ENCODE assay signal across 20 mouse cellular contexts in the genomic region with DNA sequence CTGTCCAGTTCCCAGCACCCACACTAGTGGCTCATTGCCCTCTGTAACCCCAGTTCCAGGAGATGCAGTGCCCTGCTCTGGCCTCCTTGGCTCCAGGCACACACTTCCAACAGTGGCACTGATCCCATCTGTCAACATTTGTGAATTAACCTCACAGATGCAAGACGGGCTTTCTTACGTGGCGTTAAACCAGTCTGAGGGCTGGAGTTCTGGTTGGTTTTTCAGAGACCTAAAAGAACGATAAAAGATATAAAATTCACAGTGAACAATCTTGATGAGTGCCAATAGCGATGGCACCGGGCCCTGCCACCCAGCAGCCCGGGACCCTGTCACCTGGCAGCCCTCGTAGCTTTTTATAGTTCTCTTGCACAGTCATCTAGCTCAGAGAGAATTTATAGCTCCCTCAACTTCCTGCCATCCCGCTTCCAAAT. TPM values are rescaled to one million over a fixed set of nuclear protein-coding genes. Genes with fewer than 3 reads are reported as not detected.
DNase-seq lines count a peak whose midpoint lies in the region; ATAC-seq lines count a peak whose summit lies in the region.
"Had no signal": no experiment of that assay in that cellular context is flagged by ENCODE, and none has a peak within 500 bp of the region (broad histone marks: within the 10 kb centered on the region; RNA-seq: fewer than 3 reads in every experiment).

No protein-coding gene starts in this region.

- no peaks in the 10 kb centered on the region for H3K27me3 ChIP-seq in intestine, embryonic 14.5 days (replicated peaks; ENCODE audit: control insufficient read depth, insufficient read depth, low read length)
- H3K27me3 ChIP-seq in intestine, embryonic 15.5 days (replicated peaks): no peaks in the 10 kb centered on the region
- H3K27me3 ChIP-seq: embryonic facial prominence, embryonic 12.5 days; kidney, embryonic 15.5 days; limb, embryonic 13.5 days; midbrain, embryonic 15.5 days had no signal

- H3K36me3 ChIP-seq in intestine, embryonic 14.5 days (ENCODE audit: control insufficient read depth, insufficient read depth, low read length): no peaks in the 10 kb centered on the region
- H3K36me3 ChIP-seq in intestine, embryonic 15.5 days: no peaks in the 10 kb centered on the region
- H3K36me3 ChIP-seq: embryonic facial prominence, embryonic 12.5 days; kidney, embryonic 15.5 days; limb, embryonic 13.5 days; midbrain, embryonic 15.5 days had no signal

- no peak for ATAC-seq in intestine, embryonic 14.5 days (replicated peaks; ENCODE audit: low FRiP score, low TSS enrichment, low read depth)
- no peak for ATAC-seq in intestine, embryonic 15.5 days
- ATAC-seq: midbrain, embryonic 15.5 days; Patski had no signal

- no peak overlapping the region for H3K27ac ChIP-seq in intestine, embryonic 14.5 days (ENCODE audit: low read depth)
- H3K27ac ChIP-seq in intestine, embryonic 15.5 days: no peak overlapping the region
- H3K27ac ChIP-seq: embryonic facial prominence, embryonic 12.5 days; kidney, embryonic 15.5 days; layer of hippocampus, adult 2 months; left cerebral cortex, adult 2 months; limb, embryonic 13.5 days; midbrain, embryonic 15.5 days had no signal

- DNase-seq in adrenal gland, postnatal 25 days: peak; percentile 27
- DNase-seq in adrenal gland, adult 8-10 months: no peak
- DNase-seq in intestine, embryonic 14.5 days (ENCODE audit: low spot score): peak; percentile 37
- DNase-seq in gonadal fat pad, adult 2 months (ENCODE audit: low read depth): peak; percentile 30
- peak; percentile 44 for DNase-seq in skeletal muscle tissue, adult 2 months (ENCODE audit: low read depth, low spot score)
- DNase-seq in spleen, postnatal 36 days (ENCODE audit: low spot score in 2 of 2): no peak
- no peak for DNase-seq in right cerebral cortex, postnatal 25 days
- DNase-seq: lung, adult 18-20 months had no signal

- 63% methylated on average over 9 of the region's 9 CpGs for WGBS in intestine, embryonic 14.5 days
- WGBS in intestine, embryonic 15.5 days: 66% methylated on average over 9 of the region's 9 CpGs

- no peak overlapping the region for H3K9ac ChIP-seq in intestine, embryonic 14.5 days (ENCODE audit: low read length)
- H3K9ac ChIP-seq in intestine, embryonic 15.5 days: no peak overlapping the region
- H3K9ac ChIP-seq: embryonic facial prominence, embryonic 12.5 days; kidney, embryonic 15.5 days; limb, embryonic 13.5 days; midbrain, embryonic 15.5 days had no signal

- 0 out of 2 replicates have a peak, but pooled peaks cover 4% of the 10 kb centered on the region for H3K9me3 ChIP-seq in intestine, embryonic 14.5 days (ENCODE audit: control insufficient read depth, low read length)
- H3K9me3 ChIP-seq in intestine, embryonic 15.5 days: no peaks in the 10 kb centered on the region
- H3K9me3 ChIP-seq: limb, embryonic 13.5 days; midbrain, embryonic 15.5 days had no signal

- no peaks in the 10 kb centered on the region for H3K4me1 ChIP-seq in intestine, embryonic 14.5 days (replicated peaks; ENCODE audit: control insufficient read depth, insufficient read depth, low read length)
- H3K4me1 ChIP-seq in intestine, embryonic 15.5 days (replicated peaks): no peaks in the 10 kb centered on the region
- H3K4me1 ChIP-seq: embryonic facial prominence, embryonic 12.5 days; midbrain, embryonic 15.5 days had no signal

- H3K4me3 ChIP-seq in intestine, embryonic 14.5 days (ENCODE audit: low read depth, low read length): no peak overlapping the region
- H3K4me3 ChIP-seq in intestine, embryonic 15.5 days (replicated peaks): no peak overlapping the region
- H3K4me3 ChIP-seq: embryonic facial prominence, embryonic 12.5 days; kidney, embryonic 15.5 days; layer of hippocampus, adult 2 months; left cerebral cortex, adult 2 months; limb, embryonic 13.5 days; midbrain, embryonic 15.5 days had no signal

- H3K4me2 ChIP-seq in intestine, embryonic 14.5 days (ENCODE audit: low read length): no peak overlapping the region
- no peak overlapping the region for H3K4me2 ChIP-seq in intestine, embryonic 15.5 days (replicated peaks)
- H3K4me2 ChIP-seq: embryonic facial prominence, embryonic 12.5 days; kidney, embryonic 15.5 days; limb, embryonic 13.5 days; midbrain, embryonic 15.5 days had no signal

RNA-seq across cellular contexts. Expression of a gene that starts 11.5 kb away (rescaled TPM):
- total RNA-seq in adrenal gland, postnatal 25 days (2021): not detected in 2 replicates
- not detected for total RNA-seq in adrenal gland, adult 8-10 months (2022)
- not detected in 2 replicates for polyA plus RNA-seq in intestine, embryonic 14.5 days (2014; fragmentation: Nextera tagmentation; extraction: Ambion mirVana)
- polyA plus RNA-seq in intestine, embryonic 15.5 days (2015; fragmentation: Nextera tagmentation; extraction: Ambion mirVana): not detected in 2 replicates
- not detected in 2 replicates for polyA plus RNA-seq in gonadal fat pad, adult 2 months (2012; rRNA removed)
- total RNA-seq: layer of hippocampus, adult 2 months; left cerebral cortex, adult 2 months; megakaryocyte progenitor cell, adult 5-6 weeks had no signal
- polyA plus RNA-seq: embryonic facial prominence, embryonic 12.5 days; forebrain, embryonic 11.5 days; kidney, embryonic 15.5 days; limb, embryonic 13.5 days; midbrain, embryonic 15.5 days; neural tube, embryonic 11.5 days; Patski; spleen, adult 2 months had no signal

RNA-seq across cellular contexts. Expression of a gene that starts 17.9 kb away (rescaled TPM):
- total RNA-seq in adrenal gland, postnatal 25 days (2021): not detected in 2 replicates
- total RNA-seq in adrenal gland, adult 8-10 months (2022): not detected
- polyA plus RNA-seq in intestine, embryonic 14.5 days (2014; fragmentation: Nextera tagmentation; extraction: Ambion mirVana): not detected in 2 replicates
- not detected in 2 replicates for polyA plus RNA-seq in intestine, embryonic 15.5 days (2015; fragmentation: Nextera tagmentation; extraction: Ambion mirVana)
- polyA plus RNA-seq in gonadal fat pad, adult 2 months (2012; rRNA removed): not detected in 2 replicates
- total RNA-seq: layer of hippocampus, adult 2 months; left cerebral cortex, adult 2 months; megakaryocyte progenitor cell, adult 5-6 weeks had no signal
- polyA plus RNA-seq: embryonic facial prominence, embryonic 12.5 days; forebrain, embryonic 11.5 days; kidney, embryonic 15.5 days; limb, embryonic 13.5 days; midbrain, embryonic 15.5 days; neural tube, embryonic 11.5 days; Patski; spleen, adult 2 months had no signal

RNA-seq across cellular contexts. Expression of a gene that starts 48.7 kb away (rescaled TPM):
- 42.9 and 45.4 TPM in 2 replicates for total RNA-seq in adrenal gland, postnatal 25 days (2021)
- total RNA-seq in adrenal gland, adult 8-10 months (2022): 10 to 100 TPM; 29.0 to 45.8 (median 37.5) TPM
- polyA plus RNA-seq in intestine, embryonic 14.5 days (2014; fragmentation: Nextera tagmentation; extraction: Ambion mirVana): 62.7 and 77.2 TPM in 2 replicates
- polyA plus RNA-seq in intestine, embryonic 15.5 days (2015; fragmentation: Nextera tagmentation; extraction: Ambion mirVana): 62.7 and 70.0 TPM in 2 replicates
- polyA plus RNA-seq in gonadal fat pad, adult 2 months (2012; rRNA removed): 38.7 and 54.3 TPM in 2 replicates

Comparison
In these comparisons a context has a peak if more than half of its experiments do, and no peak if none do; other contexts are left out.
1. DNase-seq: peak in adrenal gland, postnatal 25 days (single experiment), intestine, embryonic 14.5 days (single experiment), gonadal fat pad, adult 2 months (single experiment) and skeletal muscle tissue, adult 2 months (single experiment); none in adrenal gland, adult 8-10 months (single experiment), spleen, postnatal 36 days (0 of 2) and right cerebral cortex, postnatal 25 days (single experiment).